Mouse (Mus musculus) myocyte (in vitro differentiated cells): Measurements from ENCODE around the gene Gch1.

Experiments used
- MAX ChIP-seq: IDR thresholded peaks from one replicate; pipeline ENCODE4 v1.6.1; 2011; ENCODE audit warnings: low read depth, mild to moderate bottlenecking, control low read depth
- MYOD1 ChIP-seq, 3 experiments: IDR thresholded peaks; one replicate each; pipeline ENCODE4 v1.6.1; 2011; ENCODE audit warnings: control low read depth in 2 of 3, low read depth in 2 of 3, mild to moderate bottlenecking in 2 of 3, moderate library complexity in 1 of 3; ENCODE audit not compliant: insufficient read length in 2 of 3, control insufficient read depth in 1 of 3
- MYOG ChIP-seq, 3 experiments: IDR thresholded peaks; one replicate each; pipeline ENCODE4 v1.6.1; 2011; ENCODE audit warnings: control low read depth in 2 of 3, low read depth in 2 of 3, mild to moderate bottlenecking in 2 of 3; ENCODE audit not compliant: insufficient read length in 2 of 3, control insufficient read depth in 1 of 3, insufficient read depth in 1 of 3
- POLR2A ChIP-seq: IDR thresholded peaks from one replicate; pipeline ENCODE4 v1.6.1; 2011; ENCODE audit warnings: low read depth, mild to moderate bottlenecking, control low read depth, moderate library complexity; ENCODE audit not compliant: insufficient read length
- REST ChIP-seq: IDR thresholded peaks from one replicate; pipeline ENCODE4 v1.6.1; 2011; ENCODE audit warnings: mild to moderate bottlenecking, control low read depth, moderate library complexity; ENCODE audit not compliant: insufficient read depth, insufficient read length

GRCm38 (mm10) chr14:47208564-47209493, 19.6 kb upstream of the Gch1 start:
- TF ChIP-seq MYOD1 (IDR thresholded peaks at IDR 0.05; ENCODE audit: control insufficient read depth in 1 of 3, insufficient read length in 2 of 3, low read depth in 2 of 3) (no peak), MAX (no peak), POLR2A (no peak), MYOG (IDR thresholded peaks at IDR 0.05; ENCODE audit: control insufficient read depth in 1 of 3, insufficient read depth in 1 of 3, insufficient read length in 2 of 3, low read depth in 2 of 3) (no peak), REST (no peak)
